Mouse (Mus musculus): ENCODE measurements around the gene Gse1.

The Gse1 gene

GRCm38 (mm10) chr8:120528332-120528731 is 300.1 kb downstream of the Gse1 start:
- DNase-seq, result no peak

DNA sequence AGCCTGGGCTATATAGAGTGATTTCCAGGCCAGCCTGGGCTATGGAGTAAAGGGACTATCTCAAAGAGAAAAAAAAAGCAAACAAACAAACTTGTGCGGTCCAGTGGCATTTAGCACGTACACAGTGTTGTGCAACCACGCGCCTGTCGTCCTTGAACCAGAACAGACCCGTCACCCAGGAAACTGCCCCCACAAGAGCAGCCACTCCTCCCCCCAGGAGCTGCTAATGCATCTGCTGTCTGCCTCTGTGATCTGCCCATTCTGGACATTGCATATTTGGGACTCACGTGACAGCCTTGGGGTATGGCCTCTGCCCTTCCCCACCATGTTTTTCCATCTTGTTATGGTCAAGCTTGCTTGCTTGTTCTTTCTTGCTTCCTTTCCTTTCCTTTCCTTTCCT is 301.0 kb downstream of the Gse1 start:
- peak; percentile 76 for DNase-seq

DNA sequence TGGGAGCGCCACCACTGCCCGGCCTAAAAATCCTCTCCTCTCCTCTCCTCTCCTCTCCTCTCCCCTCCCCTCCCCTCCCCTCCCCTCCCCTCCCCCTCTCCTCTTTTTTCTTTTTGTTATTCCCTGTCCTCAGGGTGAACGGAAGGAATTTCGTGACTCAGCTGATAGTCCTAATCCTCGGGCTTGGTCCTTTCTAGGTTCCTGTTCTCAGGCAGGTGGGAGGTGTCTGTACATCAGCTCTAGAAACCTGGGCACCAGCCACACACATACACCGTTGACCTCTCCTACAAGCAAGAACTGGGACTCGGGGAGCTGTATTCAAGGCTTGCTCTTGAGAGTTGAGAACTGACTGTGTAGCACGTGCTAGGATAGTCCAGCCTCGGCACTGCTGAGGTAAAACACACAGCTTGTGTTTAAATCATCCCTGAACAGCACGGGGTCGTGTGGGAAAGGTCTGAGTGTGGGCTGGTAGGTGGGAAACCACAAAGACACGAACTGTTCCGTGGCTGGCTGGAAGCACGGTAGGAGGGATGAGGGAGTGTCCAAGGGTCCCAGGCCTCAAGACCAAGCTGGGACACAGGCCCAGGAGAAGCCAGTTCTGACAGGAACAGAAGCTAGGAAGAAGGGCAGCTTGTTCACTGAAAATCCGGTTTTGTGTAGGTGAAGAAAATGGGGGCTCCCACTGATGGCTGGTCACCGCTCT is 302.8 kb downstream of the Gse1 start:
- no peak for DNase-seq

- no peak for DNase-seq
Observed at GRCm38 (mm10) chr8:120531775-120532516, 303.7 kb downstream of the Gse1 start.

- no peak for DNase-seq
Observed at GRCm38 (mm10) chr8:120532517-120533215, 304.4 kb downstream of the Gse1 start.

GRCm38 (mm10) chr8:120533380-120533779 is 305.1 kb downstream of the Gse1 start:
- DNase-seq, result no peak

DNA sequence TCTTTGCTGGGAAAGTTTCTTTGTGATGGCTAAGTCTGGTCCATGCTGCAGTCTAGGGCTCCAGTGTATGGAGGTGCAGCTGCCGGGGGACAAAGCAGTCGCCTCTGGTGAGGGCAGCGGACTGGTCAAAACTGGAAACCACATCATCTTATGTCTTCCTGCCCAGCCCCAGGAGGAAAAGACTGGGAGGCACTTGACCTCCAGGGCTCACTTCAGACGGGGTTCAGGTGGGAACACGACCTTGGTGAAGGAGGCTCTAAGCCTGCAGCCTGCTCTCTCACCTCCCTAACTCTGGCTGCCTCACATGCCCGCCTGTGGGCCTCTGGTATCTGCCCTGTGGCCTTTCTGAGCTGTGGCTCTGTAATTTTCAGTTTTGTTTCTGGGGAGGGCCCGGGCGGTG is 305.8 kb downstream of the Gse1 start:
- DNase-seq, result no peak

GRCm38 (mm10) chr8:120534504-120535368 is 306.5 kb downstream of the Gse1 start:
- DNase-seq, result peak; percentile 86

GRCm38 (mm10) chr8:120535452-120536305 is 307.4 kb downstream of the Gse1 start:
- DNase-seq, result no peak

DNA sequence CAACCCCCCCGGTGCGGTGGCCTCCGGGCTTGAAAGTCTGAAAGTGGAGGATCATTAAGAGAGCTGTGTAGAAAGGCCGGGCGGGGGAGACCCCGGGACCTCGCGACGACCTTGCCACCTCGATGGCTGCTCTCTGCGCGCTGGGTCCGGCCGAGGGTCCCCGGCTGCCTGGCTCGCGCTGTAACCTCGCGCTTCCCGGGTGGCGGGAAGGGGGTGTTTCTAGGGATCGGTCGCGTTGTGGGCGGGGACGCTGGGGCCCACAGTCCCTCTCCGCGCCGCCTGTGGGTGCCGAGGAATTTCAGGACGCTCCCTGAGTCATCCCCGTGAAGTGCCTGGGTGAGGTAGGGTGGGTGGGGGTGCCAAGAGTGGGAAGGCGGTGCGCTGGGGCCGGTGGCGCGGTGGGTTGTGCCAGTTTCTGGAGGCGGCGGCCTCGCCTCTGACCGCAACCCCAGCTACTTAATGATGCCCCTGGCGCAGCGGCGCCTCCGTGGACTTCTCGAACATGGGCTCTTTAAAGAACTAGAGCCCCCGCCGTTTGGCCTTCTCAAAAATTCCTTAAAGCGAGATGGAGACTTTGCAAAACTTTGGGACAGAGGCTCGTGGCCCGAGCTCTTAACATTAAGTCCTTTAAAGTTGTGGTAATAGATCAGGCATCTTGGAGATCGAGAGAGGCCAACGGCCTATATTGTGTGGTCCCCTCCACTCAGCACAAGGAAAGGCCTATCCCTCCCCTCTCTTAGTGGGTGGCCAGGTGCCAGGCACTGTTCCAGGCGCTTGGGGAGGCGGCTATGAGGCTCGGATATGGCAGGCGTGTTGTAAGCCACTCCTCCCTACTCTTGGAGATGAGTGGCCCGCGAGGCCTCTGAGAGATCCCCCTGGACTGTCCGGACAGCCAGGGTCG is 308.3 kb downstream of the Gse1 start:
- DNase-seq, result no peak

DNA sequence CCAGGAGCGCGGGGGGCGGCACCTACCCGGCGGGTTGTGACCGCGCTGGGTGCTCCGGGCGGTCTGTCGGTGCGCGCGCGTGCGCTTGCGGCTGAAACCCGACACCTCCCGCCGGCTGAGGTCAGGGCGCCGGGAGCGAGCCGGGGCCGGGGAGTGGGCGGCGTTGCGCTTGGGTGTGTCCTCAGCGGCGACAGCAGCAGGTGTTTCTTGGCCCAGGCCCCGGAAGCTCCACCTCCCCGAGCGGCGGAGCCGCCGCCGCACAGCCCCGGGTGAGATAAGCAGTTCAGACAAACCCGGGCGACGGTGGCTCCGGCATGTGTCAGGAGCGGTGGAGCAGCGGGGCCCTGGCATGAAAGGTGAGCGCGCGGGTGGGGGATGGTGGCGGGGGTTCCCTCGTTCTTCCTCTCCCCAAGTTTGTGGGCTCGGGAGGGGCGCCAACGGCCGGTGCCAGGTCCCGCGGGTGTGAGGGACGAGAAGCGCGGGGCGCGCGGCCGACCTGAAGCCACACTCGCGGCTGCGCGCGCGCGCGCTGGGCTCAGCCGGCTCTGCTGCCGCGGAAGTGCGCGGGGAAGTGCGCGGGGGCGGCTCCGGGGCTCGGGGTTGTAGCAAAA is 309.1 kb downstream of the Gse1 start:
- DNase-seq, result peak; percentile 91

DNA sequence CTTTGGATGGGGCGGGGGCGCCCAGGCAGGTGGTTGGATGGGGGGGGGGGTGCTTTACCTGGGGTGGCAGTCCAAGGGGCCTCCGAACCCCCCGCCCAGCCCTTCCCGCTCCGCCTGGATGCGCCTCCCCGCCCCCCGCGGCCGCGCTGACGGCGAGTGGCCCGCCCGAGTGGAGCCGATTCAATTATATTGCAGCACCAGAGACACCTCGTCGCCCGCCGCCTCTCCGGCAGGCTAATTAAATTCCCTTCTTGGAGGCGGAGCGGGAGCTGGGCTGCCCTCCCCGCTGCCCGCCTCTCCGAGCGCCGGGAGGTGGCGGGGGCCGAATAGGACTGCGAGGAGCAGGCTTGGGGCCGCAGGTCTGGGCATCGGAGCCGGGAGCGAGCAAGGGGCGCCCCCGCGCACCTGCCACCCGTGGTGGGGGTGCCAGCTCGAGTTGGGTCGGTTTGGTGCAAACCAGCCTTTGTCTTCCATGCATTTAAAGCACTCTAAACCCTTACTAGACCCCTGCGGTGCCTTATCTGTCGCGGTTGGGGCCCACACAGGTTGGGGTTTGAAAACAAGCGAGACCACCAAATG is 309.7 kb downstream of the Gse1 start:
- peak; percentile 76 for DNase-seq

- DNase-seq, result peak; percentile 96
Observed at GRCm38 (mm10) chr8:120538397-120539240, 310.4 kb downstream of the Gse1 start.

- peak; percentile 59 for DNase-seq
Observed at GRCm38 (mm10) chr8:120539381-120539774, 311.1 kb downstream of the Gse1 start.

DNA sequence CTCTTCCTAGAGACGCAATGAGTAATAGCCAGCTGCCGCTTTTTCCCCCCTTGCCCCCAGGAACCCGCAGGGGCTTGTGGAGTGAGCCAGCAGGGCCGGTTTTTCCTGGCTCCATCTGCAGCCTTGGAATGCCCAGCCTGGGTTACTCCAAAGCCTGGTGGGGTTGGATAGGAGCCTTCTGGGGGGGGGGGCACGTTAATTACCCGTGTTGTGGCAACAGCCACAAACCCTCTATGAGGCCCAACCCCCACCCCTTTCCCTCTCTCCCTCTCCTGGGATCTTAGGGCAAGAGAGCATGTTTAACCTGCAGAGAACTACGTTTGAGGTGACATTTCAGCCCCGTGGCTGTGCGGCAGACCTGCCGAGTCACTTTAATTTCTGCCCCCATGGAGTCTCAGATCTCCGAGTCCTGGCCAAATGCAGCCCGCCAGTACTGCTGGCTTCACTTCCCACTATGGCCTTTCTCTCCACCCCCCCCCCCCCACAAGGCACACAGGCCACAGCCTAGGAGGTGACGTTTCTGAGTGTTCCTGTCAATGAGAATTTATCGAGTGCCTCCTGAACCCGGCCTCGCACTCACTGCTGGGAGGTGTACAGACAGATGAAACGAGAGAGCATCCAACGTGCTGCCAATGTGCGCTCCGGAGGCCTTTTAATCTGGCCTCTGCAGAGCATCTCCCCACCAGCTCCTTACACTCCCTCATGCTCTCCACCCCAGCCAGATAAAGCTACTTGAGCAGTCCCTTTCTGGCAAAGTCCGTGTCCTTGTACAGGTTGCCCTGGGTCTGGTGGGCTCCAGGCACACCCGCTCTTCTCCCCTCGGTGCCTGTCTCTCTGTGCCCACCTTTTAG is 311.7 kb downstream of the Gse1 start:
- peak; percentile 68 for DNase-seq

GRCm38 (mm10) chr8:120542995-120543394 is 314.7 kb downstream of the Gse1 start:
- DNase-seq, result no peak

GRCm38 (mm10) chr8:120543416-120544055 is 315.3 kb downstream of the Gse1 start:
- peak; percentile 93 for DNase-seq

Data from kidney, adult 11 months (tissue).